Mouse (Mus musculus) brain, embryonic 14.5 days (tissue): Measurements from ENCODE around the gene Gpc1. TPM values are rescaled to one million over a fixed set of nuclear protein-coding genes. Genes with fewer than 3 reads are reported as not detected.
A peak's percentile ranks its signal among the peaks of the same experiment; 100 is the strongest.

ENCODE experiments used
- DNase-seq: peaks from one replicate; pipeline ENCODE4 v3.0.0-alpha.2; 2011; ENCODE audit warnings: low read depth
- CTCF ChIP-seq: fragments of 200-500 bp; IDR thresholded peaks from 2 replicates; pipeline ENCODE4 v1.5.1; 2012; ENCODE audit warnings: inconsistent platforms, mild to moderate bottlenecking, moderate library complexity, borderline replicate concordance; ENCODE audit not compliant: insufficient read depth, insufficient read length; ENCODE audit errors: extremely low read depth
- POLR2A ChIP-seq: fragments of 200-500 bp; IDR thresholded peaks from 2 replicates; pipeline ENCODE4 v1.6.1; 2012; ENCODE audit warnings: mild to moderate bottlenecking, inconsistent platforms, borderline replicate concordance; ENCODE audit not compliant: poor library complexity, insufficient read depth, insufficient read length, severe bottlenecking; ENCODE audit errors: extremely low read depth
- polyA plus RNA-seq: library from polyadenylated mRNA; depleted of rRNA; stranded (reverse); fragments of >200 nt; gene quantifications from 2 replicates; pipeline ENCODE4 v1.2.3, GENCODE M21; 2012

Gene Gpc1
- polyA plus RNA-seq, 1 experiment: 180 TPM

GRCm38 (mm10) chr1:92872666-92873065 lies 41.2 kb downstream of the Gpc1 start:
- DNase-seq: no peak
- TF ChIP-seq CTCF (no peak), POLR2A (no peak)

DNA sequence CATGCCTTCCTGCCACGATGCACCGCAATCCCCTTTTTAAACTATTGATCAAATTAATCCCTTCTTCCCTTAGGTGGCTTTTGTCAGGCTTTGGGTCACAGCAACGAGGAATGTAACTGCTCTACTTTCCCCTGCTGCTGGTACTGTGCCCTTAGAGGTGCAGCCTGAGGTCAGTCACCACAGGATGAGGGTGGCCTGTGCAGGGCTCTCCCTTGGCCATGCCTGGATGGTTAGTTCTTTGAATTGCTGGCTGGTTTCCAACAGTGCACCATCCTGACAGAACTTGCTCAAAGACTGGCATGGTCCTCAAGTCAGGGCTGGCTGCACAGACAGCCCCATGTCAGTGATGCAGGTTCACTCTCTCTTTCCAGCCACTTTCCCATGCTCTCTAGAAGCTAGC lies 42.6 kb downstream of the Gpc1 start:
- DNase-seq: no peak
- TF ChIP-seq POLR2A: no peak
- no peak for TF ChIP-seq CTCF

GRCm38 (mm10) chr1:92875360-92876111 lies 44.1 kb downstream of the Gpc1 start:
- no peak for DNase-seq
- TF ChIP-seq POLR2A: no peak
- TF ChIP-seq CTCF: no peak

DNA sequence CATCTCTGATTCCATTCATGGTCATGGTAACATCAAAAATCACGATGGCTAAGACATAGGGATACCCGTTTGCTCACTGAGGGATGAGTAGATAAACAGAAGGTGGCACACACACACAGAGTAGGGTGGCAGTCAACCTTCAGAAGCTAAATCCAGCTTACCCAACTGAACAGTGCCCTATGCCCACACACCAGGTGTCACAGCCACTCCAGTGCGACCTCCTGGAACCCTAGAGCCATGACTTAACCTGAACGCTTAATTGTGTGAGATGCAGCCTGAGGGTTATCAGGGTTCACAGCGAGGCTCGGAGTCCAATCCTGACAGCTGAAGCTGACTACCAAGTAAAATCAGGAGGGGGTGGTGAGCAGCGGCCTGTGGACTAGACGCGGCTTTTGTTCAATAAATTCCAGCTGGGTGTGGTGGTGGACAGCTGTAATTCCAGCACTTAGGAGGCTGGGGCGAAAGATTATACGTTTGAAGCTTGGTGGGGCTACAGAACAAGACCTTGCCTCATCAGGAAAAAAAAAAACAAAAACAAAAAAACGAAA lies 46.1 kb downstream of the Gpc1 start:
- no peak for TF ChIP-seq CTCF

GRCm38 (mm10) chr1:92878066-92878741 lies 46.8 kb downstream of the Gpc1 start:
- no peak for DNase-seq
- TF ChIP-seq POLR2A: no peak
- TF ChIP-seq CTCF: no peak

More for the DNA sequence above, 46.1 kb downstream of the Gpc1 start:
- DNase-seq: no peak

DNA sequence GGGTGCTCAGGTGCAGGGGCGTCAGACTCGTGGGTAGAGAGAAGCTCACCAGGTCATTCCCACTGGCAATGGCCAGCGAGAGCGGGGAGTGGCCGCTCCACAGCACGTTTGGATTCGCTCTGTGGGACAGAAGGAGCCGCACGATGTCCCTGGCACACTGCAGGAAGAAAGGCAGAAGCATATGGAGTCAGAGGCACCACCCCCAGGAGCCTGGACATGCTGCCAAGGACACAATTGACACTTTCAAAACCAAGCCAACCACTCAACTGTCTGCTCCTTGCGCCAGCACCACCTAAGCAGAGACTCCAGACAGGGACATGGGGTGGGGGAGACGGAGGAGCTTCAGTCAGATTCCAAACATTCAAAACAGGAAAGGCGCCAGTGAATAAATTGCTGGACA lies 47.8 kb downstream of the Gpc1 start:
- peak; percentile 48 for DNase-seq
- TF ChIP-seq POLR2A: no peak
- TF ChIP-seq CTCF: no peak

DNA sequence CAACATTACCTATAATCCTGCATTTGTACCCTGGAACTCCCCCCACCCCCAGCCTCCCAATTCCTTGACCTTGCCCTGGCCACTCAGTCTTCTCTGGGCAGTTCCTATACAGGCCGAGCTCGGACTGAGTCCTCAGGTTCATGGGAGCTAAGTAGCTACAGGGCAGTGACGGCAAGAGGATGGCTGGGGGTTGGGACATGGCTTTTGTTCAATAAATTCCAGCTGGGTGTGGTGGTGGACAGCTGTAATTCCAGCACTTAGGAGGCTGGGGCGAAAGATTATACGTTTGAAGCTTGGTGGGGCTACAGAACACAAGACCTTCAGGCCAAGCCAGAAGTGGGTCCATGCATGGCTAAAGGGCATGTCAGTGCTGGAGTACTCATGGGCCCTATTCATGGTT lies 48.7 kb downstream of the Gpc1 start:
- DNase-seq: no peak
- TF ChIP-seq POLR2A: no peak
- no peak for TF ChIP-seq CTCF

GRCm38 (mm10) chr1:92881982-92882381 lies 50.5 kb downstream of the Gpc1 start:
- no peak for DNase-seq
- no peak for TF ChIP-seq CTCF
- TF ChIP-seq POLR2A: no peak

DNA sequence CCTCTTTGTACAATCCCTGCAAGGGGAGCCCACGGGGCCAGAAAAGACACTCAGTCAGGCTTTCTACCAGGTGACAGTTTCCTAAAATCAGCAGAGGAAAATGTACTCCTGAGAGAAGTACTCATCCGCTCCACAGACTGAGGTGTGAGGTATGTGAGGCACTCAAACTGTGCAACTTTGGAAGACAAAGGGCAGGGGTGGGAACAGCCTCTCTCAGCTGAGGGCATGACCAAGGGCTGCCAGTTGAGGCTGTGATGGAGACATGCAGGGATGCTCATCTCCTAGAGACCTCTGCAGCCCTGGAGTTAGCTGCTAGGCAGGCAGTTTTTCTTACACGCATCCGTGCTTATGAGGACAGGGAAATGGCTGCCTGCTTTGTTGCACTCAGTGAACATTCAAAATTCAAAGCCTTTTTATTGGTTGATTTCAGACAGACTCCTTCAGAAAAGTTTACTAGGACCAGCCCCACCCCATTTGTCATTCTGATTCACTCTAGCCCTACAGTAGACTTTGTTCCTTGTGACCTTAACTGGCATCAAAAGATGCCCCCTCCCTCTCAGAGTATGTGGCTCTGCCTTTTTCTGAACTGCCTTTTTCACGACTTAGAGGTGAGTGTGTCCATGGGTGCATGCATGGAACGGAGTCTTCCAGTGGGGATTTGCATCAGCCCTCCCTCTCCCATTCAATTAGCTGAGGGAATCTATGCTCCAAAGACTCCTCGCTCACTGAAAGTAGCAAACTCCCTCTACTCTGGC lies 57.6 kb downstream of the Gpc1 start:
- TF ChIP-seq CTCF (no peak), POLR2A (no peak)

GRCm38 (mm10) chr1:92892791-92893190 lies 61.3 kb downstream of the Gpc1 start:
- no peak for TF ChIP-seq CTCF
- TF ChIP-seq POLR2A: no peak
- DNase-seq: no peak

More for the DNA sequence above, 57.6 kb downstream of the Gpc1 start:
- DNase-seq: no peak

- TF ChIP-seq CTCF (no peak), POLR2A (no peak)
Observed at GRCm38 (mm10) chr1:92893896-92894295, 62.5 kb downstream of the Gpc1 start.

More at GRCm38 (mm10) chr1:92893896-92894295, 62.5 kb downstream of the Gpc1 start:
- no peak for DNase-seq
